Mouse (Mus musculus) MEL (cell line): ENCODE data around the gene Kcnmb2.

Experiments
- CTCF ChIP-seq, 3 experiments: IDR thresholded peaks in 2 of 3; conservative IDR thresholded peaks in 1 of 3; 2 replicates each; pipeline ENCODE4 v1.5.1; 2011 to 2012; ENCODE audit warnings: low read length in 3 of 3, low read depth in 2 of 3, mild to moderate bottlenecking in 2 of 3, improper control_type of control experiment in 1 of 3, inconsistent platforms in 1 of 3, mixed read lengths in 1 of 3, moderate library complexity in 1 of 3; ENCODE audit not compliant: control insufficient read depth in 1 of 3, insufficient read depth in 1 of 3, poor library complexity in 1 of 3, severe bottlenecking in 1 of 3
- E2F4 ChIP-seq: IDR thresholded peaks from 2 replicates; pipeline ENCODE4 v1.6.1; 2011; ENCODE audit warnings: low read depth, low read length, improper control_type of control experiment, borderline replicate concordance
- ELF1 ChIP-seq: IDR thresholded peaks from 2 replicates; pipeline ENCODE4 v1.6.1; 2014; ENCODE audit warnings: low read depth, mild to moderate bottlenecking, inconsistent platforms, low read length, improper control_type of control experiment, moderate library complexity
- GATA1 ChIP-seq: IDR thresholded peaks from 2 replicates; pipeline ENCODE4 v1.6.1; 2011; ENCODE audit warnings: low read depth, low read length, improper control_type of control experiment
- HCFC1 ChIP-seq: IDR thresholded peaks from 2 replicates; pipeline ENCODE4 v1.6.1; 2012; ENCODE audit warnings: low read depth, mild to moderate bottlenecking, inconsistent platforms, low read length, improper control_type of control experiment, moderate library complexity
- JUND ChIP-seq: IDR thresholded peaks from 2 replicates; pipeline ENCODE4 v1.6.1; 2011; ENCODE audit warnings: low read depth, mild to moderate bottlenecking, improper control_type of control experiment, low read length
- POLR2A ChIP-seq, 2 experiments: IDR thresholded peaks; 2 replicates each; pipeline ENCODE4 v1.6.1; 2011 to 2012; ENCODE audit warnings: low read length in 2 of 2, mild to moderate bottlenecking in 2 of 2, control low read depth in 1 of 2, improper control_type of control experiment in 1 of 2, low read depth in 1 of 2, moderate library complexity in 1 of 2; ENCODE audit not compliant: control insufficient read depth in 1 of 2, insufficient read depth in 1 of 2, poor library complexity in 1 of 2
- TCF12 ChIP-seq: IDR thresholded peaks from 2 replicates; pipeline ENCODE4 v1.6.1; 2014; ENCODE audit warnings: low read depth, mild to moderate bottlenecking, inconsistent platforms, low read length, improper control_type of control experiment, moderate library complexity

- TF ChIP-seq JUND (no peak), TCF12 (no peak), ELF1 (no peak), CTCF (IDR thresholded peaks at IDR 0.05 in 2 of 3, conservative IDR thresholded peaks at IDR 0.05 in 1 of 3; ENCODE audit: control insufficient read depth in 1 of 3, insufficient read depth in 1 of 3, low read depth in 2 of 3, low read length in 3 of 3, poor library complexity in 1 of 3, severe bottlenecking in 1 of 3) (no peak), E2F4 (no peak), GATA1 (no peak), POLR2A (IDR thresholded peaks at IDR 0.05; ENCODE audit: control insufficient read depth in 1 of 2, insufficient read depth in 1 of 2, low read depth in 1 of 2, low read length in 2 of 2, poor library complexity in 1 of 2) (no peak), HCFC1 (no peak)
These were observed 228.4 kb downstream of the Kcnmb2 start for GRCm38 (mm10) chr3:32130696-32131095.
